Mouse (Mus musculus): ENCODE data around the gene Gm48552. TPM values are rescaled to one million over a fixed set of nuclear protein-coding genes. Genes with fewer than 3 reads are reported as not detected.
A peak's percentile ranks its signal among the peaks of the same experiment; 100 is the strongest.

Gene Gm48552
- polyA plus RNA-seq, 1 experiment from 2014 or later: 1.2 TPM

- H3K27ac ChIP-seq (ENCODE audit: low read depth, low read length): peak overlapping the region; percentile 80
- ATAC-seq (replicated peaks; ENCODE audit: insufficient number of reproducible peaks, low FRiP score, low TSS enrichment): peak; percentile 33; the same call in 1 of the 2 replicates
- H3K4me2 ChIP-seq: peak overlapping the region; percentile 95
- H3K9me3 ChIP-seq (replicated peaks; ENCODE audit: control insufficient read depth, low read length): no peaks in the 10 kb centered on the region
- H3K27me3 ChIP-seq (ENCODE audit: control insufficient read depth, insufficient read depth, low read length): 0 out of 2 replicates have a peak, but pooled peaks cover 7% of the 10 kb centered on the region
- H3K9ac ChIP-seq (ENCODE audit: low read depth, low read length): peak overlapping the region; percentile 93
- H3K4me1 ChIP-seq (ENCODE audit: control insufficient read depth, insufficient read depth, low read length): peaks cover 37% of the 10 kb centered on the region
- H3K36me3 ChIP-seq (ENCODE audit: control insufficient read depth, insufficient read depth, low read length): peaks cover 11% of the 10 kb centered on the region; the same call in 1 of the 2 replicates
- peak overlapping the region; percentile 85 for H3K4me3 ChIP-seq (ENCODE audit: low read depth, low read length)
- WGBS (ENCODE audit: insufficient replicate concordance): 5% methylated on average over 12 of the region's 12 CpGs
Measured at GRCm38 (mm10) chr10:81349146-81349545, 39.7 kb upstream of the Gm48552 start.

- peaks cover 37% of the 10 kb centered on the region for H3K4me1 ChIP-seq (ENCODE audit: control insufficient read depth, insufficient read depth, low read length)
Measured at GRCm38 (mm10) chr10:81349961-81350350, 38.8 kb upstream of the Gm48552 start.

GRCm38 (mm10) chr10:81350351-81351063 lies 38.3 kb upstream of the Gm48552 start, which contains the start of gene Hmg20b:
Gene Hmg20b, minus strand, starts transcription at chr10:81350480.
- peak within 1 kb of the TSS; percentile 95 for H3K4me2 ChIP-seq
- H3K27ac ChIP-seq (ENCODE audit: low read depth, low read length): peak within 1 kb of the TSS; percentile 80
- no peaks in the 10 kb centered on the region for H3K27me3 ChIP-seq (ENCODE audit: control insufficient read depth, insufficient read depth, low read length)
- H3K4me3 ChIP-seq (ENCODE audit: low read depth, low read length): peak within 1 kb of the TSS; percentile 85
- H3K9ac ChIP-seq (ENCODE audit: low read depth, low read length): peak within 1 kb of the TSS; percentile 93
- no peaks in the 10 kb centered on the region for H3K9me3 ChIP-seq (replicated peaks; ENCODE audit: control insufficient read depth, low read length)
- peaks cover 37% of the 10 kb centered on the region for H3K4me1 ChIP-seq (ENCODE audit: control insufficient read depth, insufficient read depth, low read length)
- H3K36me3 ChIP-seq (ENCODE audit: control insufficient read depth, insufficient read depth, low read length): peaks cover 11% of the 10 kb centered on the region; the same call in 1 of the 2 replicates
- WGBS (ENCODE audit: insufficient replicate concordance): under 1% methylated on average over 54 of the region's 54 CpGs
- peak; percentile 88 for ATAC-seq (replicated peaks; ENCODE audit: insufficient number of reproducible peaks, low FRiP score, low TSS enrichment)

More at GRCm38 (mm10) chr10:81349961-81350350, 38.8 kb upstream of the Gm48552 start:
- Histone ChIP-seq H3K4me3 (ENCODE audit: low read depth, low read length) (peak overlapping the region; percentile 85), H3K9me3 (replicated peaks; ENCODE audit: control insufficient read depth, low read length) (no peaks in the 10 kb centered on the region), H3K9ac (ENCODE audit: low read depth, low read length) (peak overlapping the region; percentile 93), H3K4me2 (peak overlapping the region; percentile 95), H3K27me3 (ENCODE audit: control insufficient read depth, insufficient read depth, low read length) (0 out of 2 replicates have a peak, but pooled peaks cover under 1% of the 10 kb centered on the region), H3K27ac (ENCODE audit: low read depth, low read length) (peak overlapping the region; percentile 80), H3K36me3 (ENCODE audit: control insufficient read depth, insufficient read depth, low read length) (peaks cover 11% of the 10 kb centered on the region; the same call in 1 of the 2 replicates)
- under 1% methylated on average over 29 of the region's 29 CpGs for WGBS (ENCODE audit: insufficient replicate concordance)
- peak; percentile 8 for ATAC-seq (replicated peaks; ENCODE audit: insufficient number of reproducible peaks, low FRiP score, low TSS enrichment)

GRCm38 (mm10) chr10:81351678-81352291 lies 37.0 kb upstream of the Gm48552 start:
- Histone ChIP-seq H3K27ac (ENCODE audit: low read depth, low read length) (peak overlapping the region; percentile 41), H3K36me3 (ENCODE audit: control insufficient read depth, insufficient read depth, low read length) (peaks cover 11% of the 10 kb centered on the region; the same call in 1 of the 2 replicates), H3K4me1 (ENCODE audit: control insufficient read depth, insufficient read depth, low read length) (peaks cover 34% of the 10 kb centered on the region), H3K4me2 (peak overlapping the region; percentile 47), H3K27me3 (ENCODE audit: control insufficient read depth, insufficient read depth, low read length) (no peaks in the 10 kb centered on the region), H3K9me3 (replicated peaks; ENCODE audit: control insufficient read depth, low read length) (no peaks in the 10 kb centered on the region), H3K9ac (ENCODE audit: low read depth, low read length) (peak overlapping the region; percentile 54; the same call in 1 of the 2 replicates), H3K4me3 (ENCODE audit: low read depth, low read length) (no peak overlapping the region)
- WGBS (ENCODE audit: insufficient replicate concordance): 15% methylated on average over 9 of the region's 9 CpGs
- ATAC-seq (replicated peaks; ENCODE audit: insufficient number of reproducible peaks, low FRiP score, low TSS enrichment): no peak

GRCm38 (mm10) chr10:81354738-81355477 lies 33.9 kb upstream of the Gm48552 start:
- Histone ChIP-seq H3K4me3 (ENCODE audit: low read depth, low read length) (no peak overlapping the region), H3K4me1 (ENCODE audit: control insufficient read depth, insufficient read depth, low read length) (peaks cover 25% of the 10 kb centered on the region), H3K36me3 (ENCODE audit: control insufficient read depth, insufficient read depth, low read length) (no peaks in the 10 kb centered on the region), H3K9ac (ENCODE audit: low read depth, low read length) (no peak overlapping the region), H3K4me2 (no peak overlapping the region), H3K27ac (ENCODE audit: low read depth, low read length) (no peak overlapping the region), H3K9me3 (replicated peaks; ENCODE audit: control insufficient read depth, low read length) (no peaks in the 10 kb centered on the region), H3K27me3 (ENCODE audit: control insufficient read depth, insufficient read depth, low read length) (no peaks in the 10 kb centered on the region)
- WGBS (ENCODE audit: insufficient replicate concordance): 55% methylated on average over 9 of the region's 9 CpGs
- no peak for ATAC-seq (replicated peaks; ENCODE audit: insufficient number of reproducible peaks, low FRiP score, low TSS enrichment)

GRCm38 (mm10) chr10:81355533-81355932 lies 33.3 kb upstream of the Gm48552 start:
- WGBS (ENCODE audit: insufficient replicate concordance): 73% methylated on average over 4 of the region's 4 CpGs
- ATAC-seq (replicated peaks; ENCODE audit: insufficient number of reproducible peaks, low FRiP score, low TSS enrichment): no peak
- no peaks in the 10 kb centered on the region for H3K36me3 ChIP-seq (ENCODE audit: control insufficient read depth, insufficient read depth, low read length)
- no peak overlapping the region for H3K27ac ChIP-seq (ENCODE audit: low read depth, low read length)
- no peaks in the 10 kb centered on the region for H3K9me3 ChIP-seq (replicated peaks; ENCODE audit: control insufficient read depth, low read length)
- no peaks in the 10 kb centered on the region for H3K27me3 ChIP-seq (ENCODE audit: control insufficient read depth, insufficient read depth, low read length)
- H3K4me3 ChIP-seq (ENCODE audit: low read depth, low read length): no peak overlapping the region
- H3K4me2 ChIP-seq: no peak overlapping the region
- H3K9ac ChIP-seq (ENCODE audit: low read depth, low read length): no peak overlapping the region
- H3K4me1 ChIP-seq (ENCODE audit: control insufficient read depth, insufficient read depth, low read length): peaks cover 26% of the 10 kb centered on the region

GRCm38 (mm10) chr10:81356352-81356990 lies 32.3 kb upstream of the Gm48552 start:
- WGBS (ENCODE audit: insufficient replicate concordance): 53% methylated on average over 12 of the region's 12 CpGs
- Histone ChIP-seq H3K27ac (ENCODE audit: low read depth, low read length) (no peak overlapping the region), H3K4me1 (ENCODE audit: control insufficient read depth, insufficient read depth, low read length) (peaks cover 29% of the 10 kb centered on the region)

More at GRCm38 (mm10) chr10:81356352-81356990, 32.3 kb upstream of the Gm48552 start:
- Histone ChIP-seq H3K9ac (ENCODE audit: low read depth, low read length) (peak overlapping the region; percentile 2; the same call in 1 of the 2 replicates), H3K27me3 (ENCODE audit: control insufficient read depth, insufficient read depth, low read length) (no peaks in the 10 kb centered on the region), H3K9me3 (replicated peaks; ENCODE audit: control insufficient read depth, low read length) (no peaks in the 10 kb centered on the region), H3K36me3 (ENCODE audit: control insufficient read depth, insufficient read depth, low read length) (no peaks in the 10 kb centered on the region), H3K4me3 (ENCODE audit: low read depth, low read length) (peak overlapping the region; percentile 68), H3K4me2 (peak overlapping the region; percentile 90)
- no peak for ATAC-seq (replicated peaks; ENCODE audit: insufficient number of reproducible peaks, low FRiP score, low TSS enrichment)
